8 mouse cellular contexts compared by ENCODE assay signal in the genomic region with DNA sequence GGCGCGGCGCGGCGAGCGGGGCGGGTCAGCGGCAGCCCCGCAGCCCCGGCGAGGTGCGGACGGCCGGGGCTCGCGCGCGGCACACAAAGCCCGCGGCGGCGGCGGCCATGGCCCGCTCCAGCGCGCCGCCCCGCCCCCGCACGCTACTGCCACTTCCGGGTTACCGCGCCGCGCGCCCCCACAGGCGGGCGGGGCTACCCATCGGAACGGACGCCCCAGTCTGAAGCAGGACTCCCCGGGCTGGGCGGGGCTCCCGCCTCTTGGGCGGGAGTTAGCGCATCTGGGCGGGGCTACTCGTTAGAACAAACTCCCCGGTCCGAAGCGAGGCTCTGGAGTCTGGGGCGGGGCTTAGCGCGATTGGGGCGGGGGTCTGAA. TPM values are rescaled to one million over a fixed set of nuclear protein-coding genes. Genes with fewer than 3 reads are reported as not detected.
A peak's percentile ranks its signal among the peaks of the same experiment; 100 is the strongest.
DNase-seq lines count a peak whose midpoint lies in the region; ATAC-seq and TF ChIP-seq lines count a peak whose summit lies in the region.

No protein-coding gene starts in this region.

- peak; percentile 95 for ATAC-seq in embryonic facial prominence, embryonic 13.5 days (ENCODE audit: insufficient number of reproducible peaks, insufficient read depth, low FRiP score, low TSS enrichment, low read depth)
- ATAC-seq in limb, embryonic 14.5 days (ENCODE audit: low FRiP score, low read depth) = peak; percentile 97
- peak; percentile 95 for ATAC-seq in midbrain, postnatal 0 days (ENCODE audit: low FRiP score)

- peaks cover 30% of the 10 kb centered on the region for H3K4me1 ChIP-seq in embryonic facial prominence, embryonic 13.5 days
- H3K4me1 ChIP-seq in limb, embryonic 14.5 days (ENCODE audit: control insufficient read depth, insufficient read depth, low read length) = peaks cover 16% of the 10 kb centered on the region
- H3K4me1 ChIP-seq in midbrain, postnatal 0 days (ENCODE audit: insufficient read depth, low read length) = peaks cover 21% of the 10 kb centered on the region

- no peaks in the 10 kb centered on the region; the same call in 1 of the 2 replicates for H3K36me3 ChIP-seq in embryonic facial prominence, embryonic 13.5 days
- no peaks in the 10 kb centered on the region for H3K36me3 ChIP-seq in limb, embryonic 14.5 days (ENCODE audit: control insufficient read depth, insufficient read depth, low read length)
- no peaks in the 10 kb centered on the region for H3K36me3 ChIP-seq in midbrain, postnatal 0 days (ENCODE audit: insufficient read depth, low read length)

- H3K4me2 ChIP-seq in embryonic facial prominence, embryonic 13.5 days = peak overlapping the region; percentile 93
- H3K4me2 ChIP-seq in limb, embryonic 14.5 days (replicated peaks; ENCODE audit: low read depth, low read length, severe bottlenecking) = peak overlapping the region; percentile 91
- H3K4me2 ChIP-seq in midbrain, postnatal 0 days (ENCODE audit: low read depth, low read length, poor library complexity, severe bottlenecking) = peak overlapping the region; percentile 96

- peak; percentile 94 for DNase-seq in 3134 (ENCODE audit: extremely low read depth, insufficient read length, low spot score)
- DNase-seq in adrenal gland, postnatal 36 days = peak; percentile 95 to 98
- DNase-seq in heart, adult 8-10 months (ENCODE audit: low spot score) = peak; percentile 88
- DNase-seq in kidney, adult 9 months = peak; percentile 97
- DNase-seq in limb, embryonic 14.5 days (ENCODE audit: low spot score) = peak; percentile 97
- DNase-seq in midbrain, postnatal 0 days (ENCODE audit: low spot score) = peak; percentile 97
- peak; percentile 80 to 83 for DNase-seq in spleen, postnatal 14 days (ENCODE audit: low spot score in 2 of 2)

- H3K9ac ChIP-seq in embryonic facial prominence, embryonic 13.5 days = peak overlapping the region; percentile 92
- peak overlapping the region; percentile 91 for H3K9ac ChIP-seq in limb, embryonic 14.5 days (ENCODE audit: low read depth, low read length, severe bottlenecking)
- peak overlapping the region; percentile 98 for H3K9ac ChIP-seq in midbrain, postnatal 0 days (replicated peaks; ENCODE audit: low read length, poor library complexity, severe bottlenecking)

- no peaks in the 10 kb centered on the region for H3K9me3 ChIP-seq in embryonic facial prominence, embryonic 13.5 days
- no peaks in the 10 kb centered on the region for H3K9me3 ChIP-seq in limb, embryonic 14.5 days (ENCODE audit: control insufficient read depth, low read length)
- no peaks in the 10 kb centered on the region for H3K9me3 ChIP-seq in midbrain, postnatal 0 days (ENCODE audit: low read length)

- TF ChIP-seq CTCF in midbrain, postnatal 0 days (IDR thresholded peaks at IDR 0.05) = no peak

- peak overlapping the region; percentile 92 for H3K27ac ChIP-seq in embryonic facial prominence, embryonic 13.5 days
- peak overlapping the region; percentile 87 for H3K27ac ChIP-seq in limb, embryonic 14.5 days (replicated peaks; ENCODE audit: low read depth, low read length)
- peak overlapping the region; percentile 96 for H3K27ac ChIP-seq in midbrain, postnatal 0 days (ENCODE audit: low read depth, low read length)

- H3K4me3 ChIP-seq in embryonic facial prominence, embryonic 13.5 days = peak overlapping the region; percentile 89
- H3K4me3 ChIP-seq in limb, embryonic 14.5 days (replicated peaks; ENCODE audit: low read length) = peak overlapping the region; percentile 83
- H3K4me3 ChIP-seq in midbrain, postnatal 0 days (ENCODE audit: low read depth, low read length) = peak overlapping the region; percentile 96

- under 1% methylated on average over 25 of the region's 55 CpGs for WGBS in embryonic facial prominence, embryonic 13.5 days
- under 1% methylated on average over 32 of the region's 55 CpGs for WGBS in limb, embryonic 14.5 days
- 2% methylated on average over 36 of the region's 55 CpGs for WGBS in midbrain, postnatal 0 days

- TF ChIP-seq POLR2A in limb, embryonic 14.5 days (IDR thresholded peaks at IDR 0.05; ENCODE audit: borderline replicate concordance, extremely low read depth, insufficient read depth, insufficient read length) = no peak

- no peaks in the 10 kb centered on the region for H3K27me3 ChIP-seq in embryonic facial prominence, embryonic 13.5 days
- no peaks in the 10 kb centered on the region for H3K27me3 ChIP-seq in limb, embryonic 14.5 days (ENCODE audit: control insufficient read depth, insufficient read depth, low read length)
- H3K27me3 ChIP-seq in midbrain, postnatal 0 days (ENCODE audit: insufficient read depth, low read length) = no peaks in the 10 kb centered on the region

RNA-seq across cellular contexts. Expression of a gene that starts 0.3 kb away (rescaled TPM):
- 10 to 100 TPM; 26.4 to 31.6 TPM for total RNA-seq in adrenal gland, postnatal 36 days (2021)
- 11.7 and 26.0 TPM in 2 replicates for polyA plus RNA-seq in embryonic facial prominence, embryonic 13.5 days (2015; fragmentation: Nextera tagmentation; extraction: Ambion mirVana)
- 10 to 100 TPM; 28.0 to 31.6 (median 28.8) TPM for total RNA-seq in heart, adult 8-10 months (2022)
- 41.5 and 56.8 TPM in 2 replicates for polyA plus RNA-seq in limb, embryonic 14.5 days (2012; rRNA removed)
- 45.6 and 53.1 TPM in 2 replicates for polyA plus RNA-seq in limb, embryonic 14.5 days (2014; fragmentation: Nextera tagmentation; extraction: Ambion mirVana)
- total RNA-seq in midbrain, postnatal 0 days (2014; rRNA removed) = 81.9 and 89.8 TPM in 2 replicates
- 66.9 and 76.9 TPM in 2 replicates for polyA plus RNA-seq in midbrain, postnatal 0 days (2015; fragmentation: Nextera tagmentation; extraction: Ambion mirVana)

Comparison
In these comparisons a context has a peak if more than half of its experiments do, and no peak if none do; other contexts are left out.
1. Peak in every context shown above with its lines: DNase-seq, ATAC-seq, H3K4me3 ChIP-seq and H3K27ac ChIP-seq.